Mouse (Mus musculus) CH12.LX (cell line): ENCODE data around the gene Tcp11l2. TPM values are rescaled to one million over a fixed set of nuclear protein-coding genes. Genes with fewer than 3 reads are reported as not detected.

Experiments used
- DNase-seq: peaks from one replicate; pipeline ENCODE4 v3.0.0-alpha.2; 2013; ENCODE audit errors: extremely low read depth
- H3K27ac ChIP-seq: 2 replicates; pipeline ENCODE4 v1.5.1; 2012; ENCODE audit warnings: low read depth, mild to moderate bottlenecking, control low read depth, moderate library complexity; ENCODE audit not compliant: insufficient read depth
- H3K27me3 ChIP-seq: replicated peaks from 2 replicates; pipeline ENCODE3; 2012; ENCODE audit warnings: inconsistent platforms
- H3K36me3 ChIP-seq, 2 experiments: replicated peaks in 1 of 2; 2 replicates each; pipeline versions ENCODE3 to v1.6.1; 2012; ENCODE audit warnings: inconsistent platforms in 1 of 2, low read length in 1 of 2, mild to moderate bottlenecking in 1 of 2, mixed read lengths in 1 of 2, moderate library complexity in 1 of 2; ENCODE audit not compliant: control insufficient read depth in 1 of 2, insufficient read depth in 1 of 2
- H3K4me1 ChIP-seq, 2 experiments: 2 replicates each; pipeline ENCODE4 v1.6.1; 2012; ENCODE audit warnings: inconsistent platforms in 1 of 2, moderate library complexity in 1 of 2; ENCODE audit not compliant: insufficient read depth in 2 of 2, control insufficient read depth in 1 of 2
- H3K4me2 ChIP-seq: 2 replicates; pipeline ENCODE4 v1.6.1; 2012; ENCODE audit warnings: low read depth, mild to moderate bottlenecking, control low read depth; ENCODE audit not compliant: poor library complexity, insufficient read depth, severe bottlenecking
- H3K4me3 ChIP-seq, 3 experiments: fragments of 150-350 bp in 1 of 3; sonication (generic) in 1 of 3; replicated peaks in 1 of 3; 2 replicates each; pipeline versions ENCODE3 to v1.5.1; 2011 to 2012; ENCODE audit warnings: low read depth in 2 of 3, low read length in 2 of 3, mild to moderate bottlenecking in 2 of 3, moderate library complexity in 2 of 3, control low read depth in 1 of 3, improper control_type of control experiment in 1 of 3, inconsistent platforms in 1 of 3, mixed read lengths in 1 of 3; ENCODE audit not compliant: poor library complexity in 1 of 3
- H3K79me2 ChIP-seq: replicated peaks from 2 replicates; pipeline ENCODE4 v1.6.1; 2012; ENCODE audit warnings: mild to moderate bottlenecking, moderate library complexity; ENCODE audit not compliant: control insufficient read depth, poor library complexity, insufficient read depth, severe bottlenecking; ENCODE audit errors: extremely low read depth
- H3K9ac ChIP-seq: 2 replicates; pipeline ENCODE4 v1.6.1; 2012; ENCODE audit warnings: low read depth, mild to moderate bottlenecking, control low read depth, moderate library complexity; ENCODE audit not compliant: insufficient read depth
- H3K9me3 ChIP-seq: replicated peaks from 2 replicates; pipeline ENCODE3; 2012; ENCODE audit warnings: low read length, inconsistent platforms, mixed read lengths
- BHLHE40 ChIP-seq: IDR thresholded peaks from 2 replicates; pipeline ENCODE4 v1.6.1; 2011; ENCODE audit warnings: mild to moderate bottlenecking, low read depth, low read length, improper control_type of control experiment
- CHD1 ChIP-seq: IDR thresholded peaks from 2 replicates; pipeline ENCODE4 v1.6.1; 2012; ENCODE audit warnings: low read depth, low read length, improper control_type of control experiment, inconsistent platforms
- ELF1 ChIP-seq: IDR thresholded peaks from 2 replicates; pipeline ENCODE4 v1.6.1; 2014; ENCODE audit warnings: low read depth, mild to moderate bottlenecking, inconsistent platforms, low read length, improper control_type of control experiment
- ETS1 ChIP-seq: conservative IDR thresholded peaks from 2 replicates; pipeline ENCODE4 v1.6.1; 2012; ENCODE audit warnings: low read depth, mild to moderate bottlenecking, inconsistent platforms, low read length, improper control_type of control experiment, moderate library complexity
- GABPA ChIP-seq: IDR thresholded peaks from 2 replicates; pipeline ENCODE4 v1.6.1; 2012; ENCODE audit warnings: low read depth, low read length, improper control_type of control experiment, inconsistent platforms; ENCODE audit not compliant: insufficient replicate concordance
- HCFC1 ChIP-seq: IDR thresholded peaks from 2 replicates; pipeline ENCODE4 v1.6.1; 2012; ENCODE audit warnings: low read depth, mild to moderate bottlenecking, inconsistent platforms, low read length, improper control_type of control experiment
- IRF4 ChIP-seq: IDR thresholded peaks from 2 replicates; pipeline ENCODE4 v1.6.1; 2014; ENCODE audit warnings: low read depth, mild to moderate bottlenecking, inconsistent platforms, low read length, improper control_type of control experiment
- JUND ChIP-seq: conservative IDR thresholded peaks from 2 replicates; pipeline ENCODE4 v1.6.1; 2011; ENCODE audit warnings: low read depth, low read length, improper control_type of control experiment
- KAT2A ChIP-seq: IDR thresholded peaks from 2 replicates; pipeline ENCODE4 v1.6.1; 2012; ENCODE audit warnings: low read length, improper control_type of control experiment, inconsistent platforms; ENCODE audit not compliant: insufficient replicate concordance
- MAFK ChIP-seq: IDR thresholded peaks from 2 replicates; pipeline ENCODE4 v1.6.1; 2011; ENCODE audit warnings: low read length, improper control_type of control experiment; ENCODE audit not compliant: insufficient replicate concordance
- MAX ChIP-seq: IDR thresholded peaks from 2 replicates; pipeline ENCODE4 v1.6.1; 2011; ENCODE audit warnings: low read length, improper control_type of control experiment
- MAZ ChIP-seq: IDR thresholded peaks from 2 replicates; pipeline ENCODE4 v1.6.1; 2012; ENCODE audit warnings: low read depth, mild to moderate bottlenecking, inconsistent platforms, low read length, improper control_type of control experiment, moderate library complexity
- MEF2A ChIP-seq: IDR thresholded peaks from 2 replicates; pipeline ENCODE4 v1.6.1; 2014; ENCODE audit warnings: low read depth, mild to moderate bottlenecking, inconsistent platforms, low read length, improper control_type of control experiment, borderline replicate concordance
- MXI1 ChIP-seq: IDR thresholded peaks from 2 replicates; pipeline ENCODE4 v1.6.1; 2011; ENCODE audit warnings: mild to moderate bottlenecking, low read depth, low read length, improper control_type of control experiment
- MYC ChIP-seq: IDR thresholded peaks from 2 replicates; pipeline ENCODE4 v1.6.1; 2011; ENCODE audit warnings: low read depth, mild to moderate bottlenecking, improper control_type of control experiment, low read length
- NRF1 ChIP-seq: IDR thresholded peaks from 2 replicates; pipeline ENCODE4 v1.6.1; 2014; ENCODE audit warnings: low read depth, mild to moderate bottlenecking, inconsistent platforms, low read length, improper control_type of control experiment, moderate library complexity
- RAD21 ChIP-seq: IDR thresholded peaks from 2 replicates; pipeline ENCODE4 v1.6.1; 2011; ENCODE audit warnings: low read depth, mild to moderate bottlenecking, low read length, improper control_type of control experiment, moderate library complexity
- SIN3A ChIP-seq: IDR thresholded peaks from 2 replicates; pipeline ENCODE4 v1.6.1; 2012; ENCODE audit warnings: low read length, improper control_type of control experiment, inconsistent platforms
- TBP ChIP-seq: conservative IDR thresholded peaks from 2 replicates; pipeline ENCODE4 v1.6.1; 2011; ENCODE audit warnings: low read depth, low read length, improper control_type of control experiment
- USF2 ChIP-seq: conservative IDR thresholded peaks from 2 replicates; pipeline ENCODE4 v1.6.1; 2011; ENCODE audit warnings: low read depth, low read length, improper control_type of control experiment
- ZC3H11A ChIP-seq: IDR thresholded peaks from 2 replicates; pipeline ENCODE4 v1.6.1; 2012; ENCODE audit warnings: low read depth, mild to moderate bottlenecking, inconsistent platforms, low read length, improper control_type of control experiment
- dilution Hi-C: fragments of 300-500 bp; cut with MboI; formaldehyde crosslinking; loops from 2 replicates; pipeline ENCODE4 v1.14.3; 2020; ENCODE audit warnings: low sequenced_read_pairs; ENCODE audit not compliant: extremely low pct_unique_long_range_greater_than_20kb, extremely low pct_ligation_motif_present
- in situ Hi-C: fragments of 300-500 bp; cut with MboI; formaldehyde crosslinking; loops from 3 replicates; pipeline ENCODE4 v1.14.3; 2019; ENCODE audit warnings: low sequenced_read_pairs, low pct_ligation_motif_present, low pct_unique_long_range_greater_than_20kb, mixed read lengths
- polyA plus RNA-seq: library from polyadenylated mRNA; unstranded; fragments of >175 nt; gene quantifications from 2 replicates; pipeline ENCODE4 v1.2.1, GENCODE M21; 2012; ENCODE audit warnings: low read depth; ENCODE audit not compliant: insufficient read length
- total RNA-seq, 2 experiments: library from RNA; depleted of rRNA; stranded (reverse); fragments of 300-350 nt in 1 of 2; fragments of >200 nt in 1 of 2; gene quantifications; 2 replicates each; pipeline ENCODE4 v1.2.3; 2012 to 2014

Tcp11l2 gene
- total RNA-seq (2012; rRNA removed) (2.1 and 2.9 TPM in 2 replicates), total RNA-seq (2014; rRNA removed) (6.0 and 6.5 TPM in 2 replicates), polyA plus RNA-seq (2.4 and 2.6 TPM in 2 replicates)

DNA sequence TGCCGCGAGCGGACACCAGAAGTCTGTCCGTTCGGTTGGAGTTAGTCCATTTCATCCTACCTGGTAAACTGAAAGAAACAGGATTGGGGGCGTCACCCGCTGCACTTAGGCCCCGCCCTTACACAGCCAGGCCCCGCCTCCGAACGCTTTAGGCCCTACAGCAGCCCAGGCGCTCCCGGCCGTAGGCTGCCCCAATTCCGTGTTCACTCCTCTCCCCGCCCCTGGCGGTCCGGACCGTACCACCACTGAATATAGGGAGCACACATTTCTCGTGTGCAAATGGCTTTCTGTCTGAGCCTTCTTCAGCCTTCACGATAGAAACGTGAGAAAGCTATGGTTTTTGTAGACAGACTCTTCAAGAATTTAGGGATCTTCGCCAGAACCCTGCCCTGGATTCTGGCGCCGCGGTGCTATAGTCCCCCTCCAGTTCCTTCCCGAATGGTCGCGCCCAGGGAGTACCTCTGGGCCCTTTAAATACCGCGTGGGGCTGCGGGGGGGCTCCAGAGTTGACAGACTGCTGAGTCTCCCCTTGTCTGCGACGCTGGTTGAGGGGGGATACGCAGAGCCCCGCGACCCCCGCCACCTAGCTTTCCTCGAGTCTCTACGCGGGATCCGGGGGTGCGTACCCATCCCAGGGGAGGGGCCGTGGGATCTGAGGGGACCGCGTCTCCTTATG, at the start of gene Tcp11l2:
Tcp11l2 (plus strand) TSS at position 232 of the 676 bp plus-strand sequence.
- DNase-seq: peak; percentile 93
- TF ChIP-seq BHLHE40 (no peak), USF2 (no peak), NRF1 (0 out of 2 replicates have a peak, but pooled peaks have one; percentile 16), KAT2A (no peak), MEF2A (0 out of 2 replicates have a peak, but pooled peaks have one; percentile 19), MYC (peak; percentile 52; the same call in 1 of the 2 replicates), TBP (peak; percentile 93), JUND (no peak), ZC3H11A (no peak), MAFK (no peak), HCFC1 (peak; percentile 63), CHD1 (peak; percentile 100), RAD21 (no peak), ELF1 (peak; percentile 88), ETS1 (no peak), MAX (no peak; the same call in 1 of the 2 replicates), SIN3A (peak; percentile 68), MXI1 (peak; percentile 82), IRF4 (peak; percentile 45; the same call in 1 of the 2 replicates), GABPA (no peak), MAZ (0 out of 2 replicates have a peak, but pooled peaks have one; percentile 5)
- dilution Hi-C loops (no loop called here), in situ Hi-C loops (no loop called here)
- Histone ChIP-seq H3K79me2 (no peaks in the 10 kb centered on the region), H3K27ac (peak within 1 kb of the TSS; percentile 29; the same call in 1 of the 2 replicates), H3K9me3 (no peaks in the 10 kb centered on the region), H3K27me3 (peaks cover 4% of the 10 kb centered on the region), H3K4me2 (peak within 1 kb of the TSS; percentile 60), H3K4me3 (peak within 1 kb of the TSS; percentile 78 to 93 (median 88)), H3K9ac (peak within 1 kb of the TSS; percentile 60), H3K36me3 (no peaks in the 10 kb centered on the region), H3K4me1 (peaks cover 11 to 52% of the 10 kb centered on the region in 2 experiments)
